ENCODE assay signal across 8 mouse cellular contexts in genomic region chr5:139379771-139380384, GRCm38 (mm10). TPM values are rescaled to one million over a fixed set of nuclear protein-coding genes. Genes with fewer than 3 reads are reported as not detected.
DNase-seq lines count a peak whose midpoint lies in the region; ATAC-seq and TF ChIP-seq lines count a peak whose summit lies in the region.

No protein-coding gene starts in this region.

- DNase-seq in neural tube, embryonic 11.5 days (ENCODE audit: low spot score), result no peak
- DNase-seq in neural tube, embryonic 10.5 days (ENCODE audit: extremely low spot score, low spot score), result no peak
- no peak for DNase-seq in forebrain, embryonic 10.5 days (ENCODE audit: extremely low spot score, low spot score)
- DNase-seq in limb, embryonic 14.5 days (ENCODE audit: low spot score), result no peak
- no peak for DNase-seq in adrenal gland, postnatal 10 days
- no peak for DNase-seq in thymus, postnatal 0 days (ENCODE audit: low spot score)

- 0 out of 2 replicates have a peak, but pooled peaks have one; percentile 36 for ATAC-seq in neural tube, embryonic 11.5 days (ENCODE audit: insufficient read depth, low FRiP score, low TSS enrichment)
- no peak for ATAC-seq in limb, embryonic 14.5 days (ENCODE audit: low FRiP score, low read depth)
- no peak; the same call in 1 of the 2 replicates for ATAC-seq in granulocyte monocyte progenitor cell, adult 5-6 weeks (replicated peaks; ENCODE audit: poor library complexity, severe bottlenecking)

- no peaks in the 10 kb centered on the region for H3K9me3 ChIP-seq in neural tube, embryonic 11.5 days (ENCODE audit: control insufficient read depth, low read length)
- no peaks in the 10 kb centered on the region for H3K9me3 ChIP-seq in forebrain, embryonic 10.5 days
- no peaks in the 10 kb centered on the region for H3K9me3 ChIP-seq in limb, embryonic 14.5 days (ENCODE audit: control insufficient read depth, low read length)

- H3K4me1 ChIP-seq in neural tube, embryonic 11.5 days (ENCODE audit: control insufficient read depth, insufficient read depth, low read length), result no peaks in the 10 kb centered on the region
- H3K4me1 ChIP-seq in forebrain, embryonic 10.5 days, result peaks cover 56% of the 10 kb centered on the region
- H3K4me1 ChIP-seq in limb, embryonic 14.5 days (ENCODE audit: control insufficient read depth, insufficient read depth, low read length), result peaks cover 33% of the 10 kb centered on the region
- H3K4me1 ChIP-seq in small intestine, adult 2 months (ENCODE audit: control insufficient read depth, insufficient read depth, insufficient read length, low read length), result peaks cover 37% of the 10 kb centered on the region

- H3K9ac ChIP-seq in neural tube, embryonic 11.5 days (ENCODE audit: low read length), result no peak overlapping the region
- peak overlapping the region; percentile 60; the same call in 1 of the 2 replicates for H3K9ac ChIP-seq in limb, embryonic 14.5 days (ENCODE audit: low read depth, low read length, severe bottlenecking)

- 27% methylated on average over 8 of the region's 8 CpGs for WGBS in neural tube, embryonic 11.5 days
- 27% methylated on average over 8 of the region's 8 CpGs for WGBS in forebrain, embryonic 10.5 days
- WGBS in limb, embryonic 14.5 days, result 23% methylated on average over 8 of the region's 8 CpGs
- WGBS in small intestine, adult 2 months, result 11% methylated on average over 8 of the region's 8 CpGs

- no peak for TF ChIP-seq CTCF in small intestine, adult 2 months (IDR thresholded peaks at IDR 0.05; ENCODE audit: extremely low read depth, insufficient read length, insufficient replicate concordance, low read depth, low read length)

- H3K4me2 ChIP-seq in neural tube, embryonic 11.5 days (ENCODE audit: low read depth), result peak overlapping the region; percentile 86
- H3K4me2 ChIP-seq in limb, embryonic 14.5 days (replicated peaks; ENCODE audit: low read depth, low read length, severe bottlenecking), result peak overlapping the region; percentile 73

- no peak overlapping the region for H3K27ac ChIP-seq in neural tube, embryonic 11.5 days (ENCODE audit: low read depth, low read length)
- H3K27ac ChIP-seq in forebrain, embryonic 10.5 days, result peak overlapping the region; percentile 87
- no peak overlapping the region for H3K27ac ChIP-seq in limb, embryonic 14.5 days (replicated peaks; ENCODE audit: low read depth, low read length)
- peak overlapping the region; percentile 32 for H3K27ac ChIP-seq in small intestine, adult 2 months (ENCODE audit: insufficient read depth, low read depth, low read length)

- H3K36me3 ChIP-seq in neural tube, embryonic 11.5 days (ENCODE audit: control insufficient read depth, insufficient read depth, low read length), result no peaks in the 10 kb centered on the region
- no peaks in the 10 kb centered on the region; the same call in 1 of the 2 replicates for H3K36me3 ChIP-seq in forebrain, embryonic 10.5 days (replicated peaks)
- no peaks in the 10 kb centered on the region for H3K36me3 ChIP-seq in limb, embryonic 14.5 days (ENCODE audit: control insufficient read depth, insufficient read depth, low read length)
- H3K36me3 ChIP-seq in small intestine, adult 2 months (ENCODE audit: control insufficient read depth, insufficient read depth, low read length), result no peaks in the 10 kb centered on the region

- no peak for TF ChIP-seq POLR2A in limb, embryonic 14.5 days (IDR thresholded peaks at IDR 0.05; ENCODE audit: borderline replicate concordance, extremely low read depth, insufficient read depth, insufficient read length)
- no peak for TF ChIP-seq POLR2A in small intestine, adult 2 months (IDR thresholded peaks at IDR 0.05; ENCODE audit: low read depth, low read length)

- H3K4me3 ChIP-seq in neural tube, embryonic 11.5 days (ENCODE audit: low read depth, low read length), result peak overlapping the region; percentile 62
- peak overlapping the region; percentile 82 for H3K4me3 ChIP-seq in forebrain, embryonic 10.5 days
- peak overlapping the region; percentile 58 for H3K4me3 ChIP-seq in limb, embryonic 14.5 days (replicated peaks; ENCODE audit: low read length)
- H3K4me3 ChIP-seq in small intestine, adult 2 months (ENCODE audit: low read depth, low read length), result peak overlapping the region; percentile 76

- no peaks in the 10 kb centered on the region for H3K27me3 ChIP-seq in neural tube, embryonic 11.5 days (ENCODE audit: control insufficient read depth, insufficient read depth, low read length)
- H3K27me3 ChIP-seq in forebrain, embryonic 10.5 days (ENCODE audit: poor library complexity, severe bottlenecking), result peaks cover 6% of the 10 kb centered on the region; the same call in 1 of the 2 replicates
- H3K27me3 ChIP-seq in limb, embryonic 14.5 days (ENCODE audit: control insufficient read depth, insufficient read depth, low read length), result no peaks in the 10 kb centered on the region
- no peaks in the 10 kb centered on the region for H3K27me3 ChIP-seq in small intestine, adult 2 months (ENCODE audit: control insufficient read depth, insufficient read depth, low read length)

RNA-seq across cellular contexts. Expression of gene Gpr146, which starts 2.4 kb away (rescaled TPM):
- 2.4 TPM in 2 replicates for polyA plus RNA-seq in neural tube, embryonic 11.5 days (2014; fragmentation: Nextera tagmentation; extraction: Ambion mirVana)
- polyA plus RNA-seq in forebrain, embryonic 10.5 days (2016; fragmentation: Nextera tagmentation; extraction: Ambion mirVana), result 1.6 and 1.8 TPM in 2 replicates
- polyA plus RNA-seq in limb, embryonic 14.5 days (2012; rRNA removed), result 1.9 and 2.4 TPM in 2 replicates
- polyA plus RNA-seq in limb, embryonic 14.5 days (2014; fragmentation: Nextera tagmentation; extraction: Ambion mirVana), result 2.3 and 2.5 TPM in 2 replicates
- polyA plus RNA-seq in small intestine, adult 2 months (2012; rRNA removed), result 4.0 and 6.8 TPM in 2 replicates
- total RNA-seq in granulocyte monocyte progenitor cell, adult 5-6 weeks (2014; fragmentation: Nextera tagmentation), result 5.0 and 7.3 TPM in 2 replicates
- 4.0 and 5.4 TPM in 2 replicates for total RNA-seq in granulocyte monocyte progenitor cell, adult 5-6 weeks (2017)
- total RNA-seq in adrenal gland, postnatal 10 days (2021), result 10 to 100 TPM; 12.0 to 13.2 TPM
- 5.5 and 7.4 TPM in 2 replicates for polyA plus RNA-seq in thymus, postnatal 0 days (2015; fragmentation: Nextera tagmentation; extraction: Ambion mirVana)

RNA-seq across cellular contexts. Expression of gene C130050O18Rik, which starts 25.2 kb away (rescaled TPM):
- polyA plus RNA-seq in neural tube, embryonic 11.5 days (2014; fragmentation: Nextera tagmentation; extraction: Ambion mirVana), result 0.18 and 0.36 TPM in 2 replicates
- polyA plus RNA-seq in forebrain, embryonic 10.5 days (2016; fragmentation: Nextera tagmentation; extraction: Ambion mirVana), result 0.15 and 0.34 TPM in 2 replicates
- polyA plus RNA-seq in limb, embryonic 14.5 days (2012; rRNA removed), result 9.1 and 10.6 TPM in 2 replicates
- polyA plus RNA-seq in limb, embryonic 14.5 days (2014; fragmentation: Nextera tagmentation; extraction: Ambion mirVana), result 6.4 and 7.5 TPM in 2 replicates
- polyA plus RNA-seq in small intestine, adult 2 months (2012; rRNA removed), result 3.0 and 3.5 TPM in 2 replicates
- total RNA-seq in granulocyte monocyte progenitor cell, adult 5-6 weeks (2014; fragmentation: Nextera tagmentation), result 0.53 and 5.8 TPM in 2 replicates
- total RNA-seq in granulocyte monocyte progenitor cell, adult 5-6 weeks (2017), result 1.4 and 3.6 TPM in 2 replicates
- total RNA-seq in adrenal gland, postnatal 10 days (2021), result under 1 TPM; 0.81 to 0.91 TPM
- 0.54 and 0.79 TPM in 2 replicates for polyA plus RNA-seq in thymus, postnatal 0 days (2015; fragmentation: Nextera tagmentation; extraction: Ambion mirVana)

RNA-seq across cellular contexts. Expression of gene Cyp2w1, which starts 27.5 kb away (rescaled TPM):
- polyA plus RNA-seq in neural tube, embryonic 11.5 days (2014; fragmentation: Nextera tagmentation; extraction: Ambion mirVana), result not detected in 2 replicates
- not detected in 2 replicates for polyA plus RNA-seq in forebrain, embryonic 10.5 days (2016; fragmentation: Nextera tagmentation; extraction: Ambion mirVana)
- 29.3 and 36.2 TPM in 2 replicates for polyA plus RNA-seq in limb, embryonic 14.5 days (2012; rRNA removed)
- 19.6 and 20.7 TPM in 2 replicates for polyA plus RNA-seq in limb, embryonic 14.5 days (2014; fragmentation: Nextera tagmentation; extraction: Ambion mirVana)
- 0.32 and 2.0 TPM in 2 replicates for polyA plus RNA-seq in small intestine, adult 2 months (2012; rRNA removed)
- not detected in 2 replicates for total RNA-seq in granulocyte monocyte progenitor cell, adult 5-6 weeks (2014; fragmentation: Nextera tagmentation)
- not detected in 2 replicates for total RNA-seq in granulocyte monocyte progenitor cell, adult 5-6 weeks (2017)
- total RNA-seq in adrenal gland, postnatal 10 days (2021), result not detected
- not detected in 2 replicates for polyA plus RNA-seq in thymus, postnatal 0 days (2015; fragmentation: Nextera tagmentation; extraction: Ambion mirVana)

RNA-seq across cellular contexts. Expression of gene Cox19, which starts 28.7 kb away (rescaled TPM):
- 141 and 142 TPM in 2 replicates for polyA plus RNA-seq in neural tube, embryonic 11.5 days (2014; fragmentation: Nextera tagmentation; extraction: Ambion mirVana)
- 119 and 120 TPM in 2 replicates for polyA plus RNA-seq in forebrain, embryonic 10.5 days (2016; fragmentation: Nextera tagmentation; extraction: Ambion mirVana)
- 77.8 and 90.6 TPM in 2 replicates for polyA plus RNA-seq in limb, embryonic 14.5 days (2012; rRNA removed)
- polyA plus RNA-seq in limb, embryonic 14.5 days (2014; fragmentation: Nextera tagmentation; extraction: Ambion mirVana), result 108 and 111 TPM in 2 replicates
- 58.8 and 104 TPM in 2 replicates for polyA plus RNA-seq in small intestine, adult 2 months (2012; rRNA removed)
- 29.2 and 60.1 TPM in 2 replicates for total RNA-seq in granulocyte monocyte progenitor cell, adult 5-6 weeks (2014; fragmentation: Nextera tagmentation)
- total RNA-seq in granulocyte monocyte progenitor cell, adult 5-6 weeks (2017), result 31.4 and 35.9 TPM in 2 replicates
- 10 to 100 TPM; 81.5 to 84.7 TPM for total RNA-seq in adrenal gland, postnatal 10 days (2021)
- polyA plus RNA-seq in thymus, postnatal 0 days (2015; fragmentation: Nextera tagmentation; extraction: Ambion mirVana), result 110 and 112 TPM in 2 replicates

RNA-seq across cellular contexts. Expression of gene Gper1, which starts 43.1 kb away (rescaled TPM):
- polyA plus RNA-seq in neural tube, embryonic 11.5 days (2014; fragmentation: Nextera tagmentation; extraction: Ambion mirVana), result 2.9 and 4.4 TPM in 2 replicates
- polyA plus RNA-seq in forebrain, embryonic 10.5 days (2016; fragmentation: Nextera tagmentation; extraction: Ambion mirVana), result 0.44 and 0.50 TPM in 2 replicates
- polyA plus RNA-seq in limb, embryonic 14.5 days (2012; rRNA removed), result 4.7 and 5.7 TPM in 2 replicates
- polyA plus RNA-seq in limb, embryonic 14.5 days (2014; fragmentation: Nextera tagmentation; extraction: Ambion mirVana), result 6.4 and 6.7 TPM in 2 replicates
- polyA plus RNA-seq in small intestine, adult 2 months (2012; rRNA removed), result 1.8 and 2.1 TPM in 2 replicates
- not detected in 2 replicates for total RNA-seq in granulocyte monocyte progenitor cell, adult 5-6 weeks (2014; fragmentation: Nextera tagmentation)
- total RNA-seq in granulocyte monocyte progenitor cell, adult 5-6 weeks (2017), result not detected in 2 replicates
- 1 to 10 TPM; 4.1 to 5.6 TPM for total RNA-seq in adrenal gland, postnatal 10 days (2021)
- 5.2 and 6.1 TPM in 2 replicates for polyA plus RNA-seq in thymus, postnatal 0 days (2015; fragmentation: Nextera tagmentation; extraction: Ambion mirVana)

Comparison
In these comparisons a context has a peak if more than half of its experiments do, and no peak if none do; other contexts are left out.
1. H3K27ac ChIP-seq: peak in forebrain, embryonic 10.5 days (single experiment) and small intestine, adult 2 months (single experiment); none in neural tube, embryonic 11.5 days (single experiment) and limb, embryonic 14.5 days (single experiment).
2. Peak in every context shown above with its lines, with median percentiles within 50 percentile points of each other: H3K4me3 ChIP-seq.